ENCODE assay signal across 22 mouse cellular contexts in genomic region chr6:90601736-90602135, GRCm38 (mm10). TPM values are rescaled to one million over a fixed set of nuclear protein-coding genes. Genes with fewer than 3 reads are reported as not detected.
A peak's percentile ranks its signal among the peaks of the same experiment; 100 is the strongest.
DNase-seq lines count a peak whose midpoint lies in the region; ATAC-seq and TF ChIP-seq lines count a peak whose summit lies in the region.
"Had no signal": no experiment of that assay in that cellular context is flagged by ENCODE, and none has a peak within 500 bp of the region (broad histone marks: within the 10 kb centered on the region; RNA-seq: fewer than 3 reads in every experiment).

No protein-coding gene starts in this region.

- H3K9me3 ChIP-seq in heart, embryonic 11.5 days (replicated peaks; ENCODE audit: control insufficient read depth, low read length) = no peaks in the 10 kb centered on the region
- no peaks in the 10 kb centered on the region for H3K9me3 ChIP-seq in midbrain, embryonic 11.5 days (ENCODE audit: control insufficient read depth, low read length)
- H3K9me3 ChIP-seq in midbrain, embryonic 16.5 days (replicated peaks; ENCODE audit: control insufficient read depth, low read length, poor library complexity, severe bottlenecking) = no peaks in the 10 kb centered on the region
- H3K9me3 ChIP-seq: embryonic facial prominence, embryonic 10.5 days; forebrain, embryonic 13.5 days; heart, embryonic 15.5 days; hindbrain, embryonic 12.5 days had no signal

- H3K4me2 ChIP-seq in heart, embryonic 11.5 days = no peak overlapping the region
- no peak overlapping the region for H3K4me2 ChIP-seq in midbrain, embryonic 11.5 days
- no peak overlapping the region for H3K4me2 ChIP-seq in midbrain, embryonic 16.5 days (ENCODE audit: low read length)
- H3K4me2 ChIP-seq: forebrain, embryonic 13.5 days; heart, embryonic 15.5 days; hindbrain, embryonic 12.5 days had no signal

- H3K27ac ChIP-seq in heart, embryonic 11.5 days (ENCODE audit: low read depth, low read length) = no peak overlapping the region
- H3K27ac ChIP-seq in midbrain, embryonic 11.5 days (ENCODE audit: low read depth, low read length) = no peak overlapping the region
- no peak overlapping the region for H3K27ac ChIP-seq in midbrain, embryonic 16.5 days (ENCODE audit: low read length)
- no peak overlapping the region for H3K27ac ChIP-seq in thymus, adult 2 months (ENCODE audit: control insufficient read depth, insufficient read depth, low read length)
- H3K27ac ChIP-seq: embryonic facial prominence, embryonic 10.5 days; forebrain, embryonic 13.5 days; heart, embryonic 15.5 days; hindbrain, embryonic 12.5 days had no signal

- H3K27me3 ChIP-seq in heart, embryonic 11.5 days (ENCODE audit: control insufficient read depth, insufficient read depth, low read length) = 0 out of 2 replicates have a peak, but pooled peaks cover 2% of the 10 kb centered on the region
- peaks cover 10% of the 10 kb centered on the region for H3K27me3 ChIP-seq in midbrain, embryonic 11.5 days (ENCODE audit: control insufficient read depth, insufficient read depth, low read length)
- no peaks in the 10 kb centered on the region for H3K27me3 ChIP-seq in midbrain, embryonic 16.5 days (ENCODE audit: control insufficient read depth, insufficient read depth, low read depth, low read length)
- no peaks in the 10 kb centered on the region for H3K27me3 ChIP-seq in thymus, adult 2 months (ENCODE audit: control insufficient read depth, insufficient read depth, low read length)
- H3K27me3 ChIP-seq: heart, embryonic 15.5 days had no signal

- 30% methylated on average over 7 of the region's 7 CpGs for WGBS in heart, embryonic 11.5 days (ENCODE audit: insufficient replicate concordance)
- 63% methylated on average over 7 of the region's 7 CpGs for WGBS in midbrain, embryonic 11.5 days
- 58% methylated on average over 7 of the region's 7 CpGs for WGBS in midbrain, embryonic 16.5 days
- WGBS in thymus, adult 2 months = 85% methylated on average over 7 of the region's 7 CpGs

- peak; percentile 68 for DNase-seq in gastrocnemius, adult 18-20 months (ENCODE audit: low spot score)
- DNase-seq in gastrocnemius, postnatal 10 days = no peak
- DNase-seq in heart, adult 8-10 months (ENCODE audit: low spot score) = no peak
- peak; percentile 49 for DNase-seq in midbrain, embryonic 11.5 days (ENCODE audit: low spot score, missing footprints)
- DNase-seq in thymus, adult 2 months = no peak
- DNase-seq: adrenal gland, adult 2 months; adrenal gland, postnatal 36 days; cerebellum, adult 2 months; cerebellum, postnatal 10 days; forebrain, postnatal 0 days; heart, postnatal 36 days; kidney, adult 9 months had no signal

- no peak for TF ChIP-seq CTCF in thymus, adult 2 months (IDR thresholded peaks at IDR 0.05; ENCODE audit: borderline replicate concordance, control insufficient read depth, extremely low read depth, insufficient read depth, low read length, poor library complexity)

- no peak for ATAC-seq in heart, embryonic 11.5 days (replicated peaks; ENCODE audit: insufficient number of reproducible peaks, low FRiP score, low TSS enrichment)
- no peak for ATAC-seq in midbrain, embryonic 11.5 days (ENCODE audit: low FRiP score)
- ATAC-seq in midbrain, embryonic 16.5 days = no peak
- ATAC-seq: activated CD4-positive, CD25-positive, alpha-beta regulatory T cell, adult 4 months; forebrain, embryonic 13.5 days; forebrain, postnatal 0 days; hindbrain, embryonic 16.5 days; inflammation-experienced regulatory T-cells, adult 6 months; intestine, postnatal 0 days had no signal

- H3K36me3 ChIP-seq in heart, embryonic 11.5 days (ENCODE audit: control insufficient read depth, insufficient read depth, low read length) = no peaks in the 10 kb centered on the region
- no peaks in the 10 kb centered on the region for H3K36me3 ChIP-seq in midbrain, embryonic 11.5 days (ENCODE audit: control insufficient read depth, insufficient read depth, low read length)
- no peaks in the 10 kb centered on the region for H3K36me3 ChIP-seq in midbrain, embryonic 16.5 days (ENCODE audit: control insufficient read depth, insufficient read depth, low read length)
- H3K36me3 ChIP-seq in thymus, adult 2 months (ENCODE audit: control insufficient read depth, insufficient read depth, low read length) = no peaks in the 10 kb centered on the region
- H3K36me3 ChIP-seq: embryonic facial prominence, embryonic 10.5 days; heart, embryonic 15.5 days; hindbrain, embryonic 12.5 days had no signal

- no peak for TF ChIP-seq POLR2A in thymus, adult 2 months (IDR thresholded peaks at IDR 0.05; ENCODE audit: control insufficient read depth, extremely low read depth, insufficient read depth, low read length, poor library complexity)

- peak overlapping the region; percentile 17; the same call in 1 of the 2 replicates for H3K9ac ChIP-seq in heart, embryonic 11.5 days (ENCODE audit: low read depth, low read length)
- no peak overlapping the region for H3K9ac ChIP-seq in midbrain, embryonic 11.5 days (ENCODE audit: low read length)
- H3K9ac ChIP-seq in midbrain, embryonic 16.5 days (ENCODE audit: low read depth, low read length) = no peak overlapping the region
- H3K9ac ChIP-seq: forebrain, embryonic 13.5 days; forebrain, postnatal 0 days; heart, embryonic 15.5 days; hindbrain, embryonic 12.5 days had no signal

- peaks cover 13% of the 10 kb centered on the region for H3K4me1 ChIP-seq in heart, embryonic 11.5 days (ENCODE audit: control insufficient read depth, insufficient read depth, low read length)
- H3K4me1 ChIP-seq in midbrain, embryonic 11.5 days (ENCODE audit: control insufficient read depth, insufficient read depth, low read length) = peaks cover 8% of the 10 kb centered on the region
- peaks cover 5% of the 10 kb centered on the region; the same call in 1 of the 2 replicates for H3K4me1 ChIP-seq in midbrain, embryonic 16.5 days (ENCODE audit: control insufficient read depth, insufficient read depth, low read length)
- peaks cover 14% of the 10 kb centered on the region for H3K4me1 ChIP-seq in thymus, adult 2 months (replicated peaks; ENCODE audit: control insufficient read depth, insufficient read depth, low read length)

- no peak overlapping the region for H3K4me3 ChIP-seq in heart, embryonic 11.5 days (ENCODE audit: low read depth, low read length)
- no peak overlapping the region for H3K4me3 ChIP-seq in midbrain, embryonic 11.5 days (ENCODE audit: low read depth, low read length)
- no peak overlapping the region for H3K4me3 ChIP-seq in midbrain, embryonic 16.5 days (ENCODE audit: low read depth, low read length)
- no peak overlapping the region for H3K4me3 ChIP-seq in thymus, adult 2 months (ENCODE audit: control insufficient read depth, insufficient read depth, low read length)
- H3K4me3 ChIP-seq: embryonic facial prominence, embryonic 10.5 days; forebrain, embryonic 13.5 days; heart, embryonic 15.5 days; hindbrain, embryonic 12.5 days had no signal

RNA-seq across cellular contexts. Expression of gene Slc41a3, which starts 2.8 kb away (rescaled TPM):
- 10 to 100 TPM; 83.4 to 93.7 TPM for total RNA-seq in gastrocnemius, adult 18-20 months (2021)
- total RNA-seq in gastrocnemius, postnatal 10 days (2021) = 10 to 100 TPM; 52.9 to 60.3 TPM
- 11.1 and 12.6 TPM in 2 replicates for polyA plus RNA-seq in heart, embryonic 11.5 days (2014; fragmentation: Nextera tagmentation; extraction: Ambion mirVana)
- 10 to 100 TPM; 48.1 to 98.4 (median 78.7) TPM for total RNA-seq in heart, adult 8-10 months (2022)
- polyA plus RNA-seq in midbrain, embryonic 11.5 days (2014; fragmentation: Nextera tagmentation; extraction: Ambion mirVana) = 2.7 and 3.0 TPM in 2 replicates
- 5.8 and 8.1 TPM in 2 replicates for polyA plus RNA-seq in midbrain, embryonic 16.5 days (2015; fragmentation: Nextera tagmentation; extraction: Ambion mirVana)
- polyA plus RNA-seq in thymus, adult 2 months (2012; rRNA removed) = 9.6 and 12.3 TPM in 2 replicates

Comparison
In these comparisons a context has a peak if more than half of its experiments do, and no peak if none do; other contexts are left out.
1. DNase-seq: peak in gastrocnemius, adult 18-20 months (single experiment) and midbrain, embryonic 11.5 days (single experiment); none in gastrocnemius, postnatal 10 days (single experiment), heart, adult 8-10 months (single experiment) and thymus, adult 2 months (single experiment).